Mouse (Mus musculus): ENCODE results near the gene Mr1.
"Not testable (repeated sequence)": the region's sequence is repeated elsewhere in the genome, so short reads cannot be mapped to it uniquely, and the experiment has no call there.

The Mr1 gene

GRCm38 (mm10) chr1:155146572-155146980 is at the start of gene Mr1:
Gene Mr1, minus strand, starts transcription at chr1:155146814.
- peak; percentile 71 for DNase-seq (ENCODE audit: low read depth, low spot score)

GRCm38 (mm10) chr1:155192805-155193368 is 46.3 kb upstream of the Mr1 start:
- no peak for DNase-seq (ENCODE audit: low read depth, low spot score)

GRCm38 (mm10) chr1:155191671-155192070 is 45.1 kb upstream of the Mr1 start:
- DNase-seq (ENCODE audit: low read depth, low spot score) = no peak

GRCm38 (mm10) chr1:155191219-155191618 is 44.6 kb upstream of the Mr1 start:
- DNase-seq (ENCODE audit: low read depth, low spot score) = no peak

- no peak for DNase-seq (ENCODE audit: low read depth, low spot score)
Measured at GRCm38 (mm10) chr1:155188656-155189055, 42.0 kb upstream of the Mr1 start.

- no peak for DNase-seq (ENCODE audit: low read depth, low spot score)
Measured at GRCm38 (mm10) chr1:155184191-155184590, 37.6 kb upstream of the Mr1 start.

- no peak for DNase-seq (ENCODE audit: low read depth, low spot score)
Measured at GRCm38 (mm10) chr1:155178192-155178924, 31.7 kb upstream of the Mr1 start.

GRCm38 (mm10) chr1:155174424-155174823 is 27.8 kb upstream of the Mr1 start:
- no peak for DNase-seq (ENCODE audit: low read depth, low spot score)

GRCm38 (mm10) chr1:155173644-155174016 is 27.0 kb upstream of the Mr1 start:
- DNase-seq (ENCODE audit: low read depth, low spot score) = not testable (repeated sequence)

GRCm38 (mm10) chr1:155172895-155173643 is 26.5 kb upstream of the Mr1 start:
- no peak for DNase-seq (ENCODE audit: low read depth, low spot score)

- no peak for DNase-seq (ENCODE audit: low read depth, low spot score)
Measured at GRCm38 (mm10) chr1:155169935-155170334, 23.3 kb upstream of the Mr1 start.

- DNase-seq (ENCODE audit: low read depth, low spot score) = peak; percentile 59
Measured at GRCm38 (mm10) chr1:155167453-155167852, 20.8 kb upstream of the Mr1 start.

GRCm38 (mm10) chr1:155158970-155159484 is 12.4 kb upstream of the Mr1 start:
- no peak for DNase-seq (ENCODE audit: low read depth, low spot score)

- DNase-seq (ENCODE audit: low read depth, low spot score) = peak; percentile 95
Measured at GRCm38 (mm10) chr1:155158141-155158969, 11.7 kb upstream of the Mr1 start, which contains the start of gene Stx6. Gene Stx6, plus strand, starts transcription at chr1:155158715.

GRCm38 (mm10) chr1:155153906-155154305 is 7.3 kb upstream of the Mr1 start:
- no peak for DNase-seq (ENCODE audit: low read depth, low spot score)

GRCm38 (mm10) chr1:155150821-155151220 is 4.2 kb upstream of the Mr1 start:
- no peak for DNase-seq (ENCODE audit: low read depth, low spot score)

- DNase-seq (ENCODE audit: low read depth, low spot score) = no peak
Measured at GRCm38 (mm10) chr1:155149403-155149802, 2.8 kb upstream of the Mr1 start.

- DNase-seq (ENCODE audit: low read depth, low spot score) = no peak
Measured at GRCm38 (mm10) chr1:155147228-155147627, 614 bp upstream of the Mr1 start.

- DNase-seq (ENCODE audit: low read depth, low spot score) = no peak
Measured at GRCm38 (mm10) chr1:155145620-155146019, 994 bp downstream of the Mr1 start.

GRCm38 (mm10) chr1:155140076-155140475 is 6.5 kb downstream of the Mr1 start:
- peak; percentile 47 for DNase-seq (ENCODE audit: low read depth, low spot score)

- DNase-seq (ENCODE audit: low read depth, low spot score) = no peak
Measured at GRCm38 (mm10) chr1:155138795-155139194, 7.8 kb downstream of the Mr1 start.

Measured in telencephalon, adult 2 months (tissue).